Mouse (Mus musculus) retina, postnatal 1 day (tissue): ENCODE measurements around the gene Zfyve16.

Experiments used
- DNase-seq: peaks from one replicate; pipeline ENCODE4 v3.0.0-alpha.2; 2012

Gene Zfyve16

DNA sequence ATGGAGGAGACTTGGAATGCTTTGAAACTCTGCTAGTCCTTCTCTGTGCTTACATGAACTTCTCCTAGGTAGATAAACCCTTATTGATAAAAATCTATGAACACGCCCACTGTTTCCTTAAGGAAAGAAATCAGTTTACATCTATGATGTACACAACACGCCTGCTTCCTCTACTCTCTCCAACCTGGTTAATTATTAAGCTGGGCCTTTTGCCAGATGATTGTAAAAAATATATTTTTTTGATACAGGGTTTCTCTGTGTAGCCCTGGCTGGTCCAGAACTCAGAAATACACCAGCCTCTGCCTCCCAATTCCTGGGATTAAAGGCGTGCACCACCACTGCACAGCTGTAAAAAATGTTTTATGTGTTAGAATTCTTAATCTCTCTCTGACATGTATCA, 66.0 kb downstream of the Zfyve16 start:
- no peak for DNase-seq

DNA sequence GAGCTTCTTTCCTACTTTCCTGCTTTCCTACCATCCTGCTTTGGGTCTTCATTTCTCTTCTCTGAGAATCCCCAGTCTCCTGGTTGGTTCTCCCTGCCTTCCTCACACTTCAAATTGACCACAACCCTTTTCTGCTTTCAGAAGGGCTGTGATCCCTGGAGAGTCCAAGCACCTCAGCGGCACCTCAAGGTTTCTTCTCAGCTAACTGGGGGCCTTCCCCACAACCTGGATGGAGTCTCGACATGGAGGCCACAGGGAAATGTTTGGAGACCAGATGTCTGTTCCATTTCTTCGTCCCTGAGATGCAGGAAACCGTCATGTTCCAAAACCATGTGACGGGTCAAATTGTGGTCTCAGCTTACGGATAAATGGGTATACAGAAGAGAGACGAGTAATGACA, 83.8 kb downstream of the Zfyve16 start:
- DNase-seq, result no peak

DNA sequence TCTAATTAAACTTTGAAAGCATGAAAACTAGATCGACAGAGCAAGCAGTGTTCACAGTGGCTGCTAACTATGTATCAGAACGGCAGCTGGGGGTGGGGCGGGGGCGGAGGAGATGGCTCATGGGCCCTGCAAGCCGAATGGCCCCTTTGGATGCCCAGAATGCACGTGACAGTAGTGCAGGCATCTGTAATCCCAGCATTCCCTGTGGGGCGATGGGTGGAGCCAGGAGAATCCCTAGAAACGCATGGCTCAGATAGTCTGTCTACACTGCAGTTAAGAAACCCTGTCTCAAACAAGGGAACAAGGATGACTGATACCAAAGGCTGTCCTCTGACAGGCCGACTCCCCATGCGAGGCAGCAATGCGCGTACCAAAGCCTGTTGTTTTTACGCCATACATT, 90.4 kb downstream of the Zfyve16 start:
- no peak for DNase-seq

DNA sequence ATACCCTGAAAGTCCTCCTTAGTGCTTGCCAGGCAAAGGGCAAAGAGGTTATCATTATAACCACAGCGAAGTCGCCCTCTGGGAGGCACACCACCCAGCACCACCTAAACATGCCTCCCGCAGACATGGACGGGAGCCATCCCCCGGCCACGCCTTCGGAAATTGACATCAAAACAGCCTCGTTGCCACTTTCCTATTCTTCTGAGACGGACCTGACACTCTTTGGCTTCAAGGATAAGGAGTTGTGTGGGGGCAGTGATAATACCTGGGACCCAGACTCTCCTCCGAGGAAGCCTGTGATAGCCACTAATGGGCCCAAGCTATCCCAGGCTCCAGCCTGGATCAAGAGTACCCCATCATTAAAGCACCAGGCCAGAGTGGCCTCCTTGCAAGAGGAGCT, 92.0 kb downstream of the Zfyve16 start:
- DNase-seq, result no peak
